Mouse (Mus musculus) heart, postnatal 0 days (tissue): ENCODE results near the gene Acta2. TPM values are rescaled to one million over a fixed set of nuclear protein-coding genes. Genes with fewer than 3 reads are reported as not detected.
A peak's percentile ranks its signal among the peaks of the same experiment; 100 is the strongest.

Experiments used
- ATAC-seq: fragments of 200-750 bp; cut with Nextera tagmentation; 2 replicates; pipeline ENCODE4 v1.8.0; 2017; ENCODE audit warnings: low read depth, moderate number of reproducible peaks, moderate library complexity; ENCODE audit not compliant: insufficient read depth
- DNase-seq: peaks from one replicate; pipeline ENCODE4 v3.0.0-alpha.2; 2016; ENCODE audit warnings: low spot score
- H3K27ac ChIP-seq: fragments of 300-500 bp; sonication (generic); 2 replicates; pipeline ENCODE4 v1.5.1; 2014; ENCODE audit warnings: low read depth, mild to moderate bottlenecking
- H3K27me3 ChIP-seq: fragments of 300-500 bp; sonication (generic); 2 replicates; pipeline ENCODE4 v1.6.1; 2014; ENCODE audit warnings: low read length, mixed read lengths; ENCODE audit not compliant: control insufficient read depth, insufficient read depth
- H3K36me3 ChIP-seq: fragments of 300-500 bp; sonication (generic); replicated peaks from 2 replicates; pipeline ENCODE4 v1.6.1; 2014; ENCODE audit warnings: low read length, mixed read lengths; ENCODE audit not compliant: control insufficient read depth, insufficient read depth
- H3K4me1 ChIP-seq: fragments of 300-500 bp; sonication (generic); 2 replicates; pipeline ENCODE4 v1.6.1; 2014; ENCODE audit warnings: antibody characterized with exemption; ENCODE audit not compliant: control insufficient read depth, insufficient read depth
- H3K4me2 ChIP-seq: fragments of 300-500 bp; sonication (generic); 2 replicates; pipeline ENCODE4 v1.6.1; 2014; ENCODE audit warnings: low read depth, mild to moderate bottlenecking, low read length, moderate library complexity
- H3K4me3 ChIP-seq: fragments of 300-500 bp; sonication (generic); 2 replicates; pipeline ENCODE4 v1.5.1; 2014; ENCODE audit warnings: low read depth, low read length
- H3K9ac ChIP-seq: fragments of 300-500 bp; sonication (generic); replicated peaks from 2 replicates; pipeline ENCODE4 v1.6.1; 2014; ENCODE audit warnings: low read depth, low read length, mixed read lengths
- H3K9me3 ChIP-seq: fragments of 300-500 bp; sonication (generic); replicated peaks from 2 replicates; pipeline ENCODE4 v1.6.1; 2016; ENCODE audit warnings: low read length; ENCODE audit not compliant: control insufficient read depth
- CTCF ChIP-seq: IDR thresholded peaks from 2 replicates; pipeline ENCODE4 v1.5.1; 2016; ENCODE audit warnings: antibody characterized with exemption, control low read depth, low read depth
- EP300 ChIP-seq: IDR thresholded peaks from 2 replicates; pipeline ENCODE4 v1.6.1; 2016; ENCODE audit warnings: antibody characterized with exemption, low read depth
- WGBS: fragments of 180-500 bp; shearing (Covaris S2); extraction: QIAGEN DNeasy Blood & Tissue Kit; methylation state at CpG from one replicate; pipeline ENCODE4 v1.1.7; 2014; 5-methylcytosine and 5-hydroxymethylcytosine counted together
- polyA plus RNA-seq: library from polyadenylated mRNA; unstranded; fragments of >200 nt; fragmentation: Nextera tagmentation; extraction: Ambion mirVana; gene quantifications from 2 replicates; pipeline ENCODE4 v1.2.1, GENCODE M21; 2015
- total RNA-seq: library from RNA; depleted of rRNA; stranded (reverse); fragments of >200 nt; gene quantifications from 2 replicates; pipeline ENCODE4 v1.2.3, GENCODE M21; 2014; ENCODE audit warnings: low replicate concordance; rRNA removed

Gene Acta2
- total and polyA plus RNA-seq, 2 experiments from 2014 or later = 1,307 to 1,327 TPM

- Histone ChIP-seq H3K4me1 (peaks cover 7% of the 10 kb centered on the region; the same call in 1 of the 2 replicates), H3K9ac (peak overlapping the region; percentile 65; the same call in 1 of the 2 replicates), H3K36me3 (no peaks in the 10 kb centered on the region), H3K27ac (no peak overlapping the region), H3K4me3 (peak overlapping the region; percentile 72), H3K4me2 (peak overlapping the region; percentile 83), H3K9me3 (no peaks in the 10 kb centered on the region), H3K27me3 (no peaks in the 10 kb centered on the region)
- DNase-seq = no peak
- TF ChIP-seq CTCF = no peak
- no peak for ATAC-seq
- WGBS = 70% methylated on average over 9 of the region's 9 CpGs
Observed at GRCm38 (mm10) chr19:34193683-34194082, 61.7 kb downstream of the Acta2 start.

- DNase-seq = peak; percentile 36
Observed at GRCm38 (mm10) chr19:34193149-34193548, 62.2 kb downstream of the Acta2 start.

GRCm38 (mm10) chr19:34192008-34192963 is 63.1 kb downstream of the Acta2 start, which contains the start of gene Stambpl1:
Gene Stambpl1, plus strand, starts transcription at chr19:34192229.
- peak within 1 kb of the TSS; percentile 69 for H3K27ac ChIP-seq
- H3K4me3 ChIP-seq = peak within 1 kb of the TSS; percentile 72
- H3K4me1 ChIP-seq = peaks cover 7% of the 10 kb centered on the region; the same call in 1 of the 2 replicates
- ATAC-seq (peak; percentile 85), DNase-seq (peak; percentile 58)
- TF ChIP-seq CTCF (no peak), EP300 (no peak)
- peak within 1 kb of the TSS; percentile 83 for H3K4me2 ChIP-seq
- WGBS = under 1% methylated on average over 58 of the region's 62 CpGs
- no peaks in the 10 kb centered on the region for H3K36me3 ChIP-seq
- H3K9ac ChIP-seq = peak within 1 kb of the TSS; percentile 65
- H3K27me3 ChIP-seq = no peaks in the 10 kb centered on the region
- no peaks in the 10 kb centered on the region for H3K9me3 ChIP-seq

More at GRCm38 (mm10) chr19:34193149-34193548, 62.2 kb downstream of the Acta2 start:
- no peak for ATAC-seq
- H3K9ac ChIP-seq = peak overlapping the region; percentile 65; the same call in 1 of the 2 replicates
- H3K27me3 ChIP-seq = no peaks in the 10 kb centered on the region
- no peaks in the 10 kb centered on the region for H3K36me3 ChIP-seq
- WGBS = 5% methylated on average over 9 of the region's 9 CpGs
- peaks cover 7% of the 10 kb centered on the region; the same call in 1 of the 2 replicates for H3K4me1 ChIP-seq
- no peak overlapping the region for H3K27ac ChIP-seq
- TF ChIP-seq CTCF = no peak
- TF ChIP-seq EP300 = no peak
- peak overlapping the region; percentile 72 for H3K4me3 ChIP-seq
- peak overlapping the region; percentile 83 for H3K4me2 ChIP-seq
- no peaks in the 10 kb centered on the region for H3K9me3 ChIP-seq

GRCm38 (mm10) chr19:34191645-34192007 is 63.8 kb downstream of the Acta2 start:
- peaks cover 7% of the 10 kb centered on the region; the same call in 1 of the 2 replicates for H3K4me1 ChIP-seq
- H3K9ac ChIP-seq = peak overlapping the region; percentile 65; the same call in 1 of the 2 replicates
- H3K4me2 ChIP-seq = peak overlapping the region; percentile 83
- TF ChIP-seq CTCF = no peak
- no peak for TF ChIP-seq EP300
- H3K9me3 ChIP-seq = no peaks in the 10 kb centered on the region
- ATAC-seq = no peak
- H3K4me3 ChIP-seq = peak overlapping the region; percentile 72
- no peak overlapping the region for H3K27ac ChIP-seq
- DNase-seq = no peak
- H3K36me3 ChIP-seq = no peaks in the 10 kb centered on the region
- WGBS = 39% methylated on average over 10 of the region's 10 CpGs
- no peaks in the 10 kb centered on the region for H3K27me3 ChIP-seq

Other genes with a start within 250 kb of the Acta2 start
- not detected in 2 replicates for gene Lipk, start 247.3 kb downstream of the Acta2 start, total RNA-seq
- gene Lipk, start 247.3 kb downstream of the Acta2 start, polyA plus RNA-seq = not detected in 2 replicates
- not detected in 2 replicates for gene Lipn, start 188.2 kb downstream of the Acta2 start, total RNA-seq
- gene Lipn, start 188.2 kb downstream of the Acta2 start, polyA plus RNA-seq = not detected in 2 replicates
- not detected in 2 replicates for gene Lipm, start 154.7 kb downstream of the Acta2 start, total RNA-seq
- gene Lipm, start 154.7 kb downstream of the Acta2 start, polyA plus RNA-seq = not detected in 2 replicates
- 0.34 TPM in 1 of 2 replicates, not detected in the other for gene Ankrd22, start 89.5 kb downstream of the Acta2 start, total RNA-seq
- gene Ankrd22, start 89.5 kb downstream of the Acta2 start, polyA plus RNA-seq = not detected in 2 replicates
- gene Stambpl1, start 63.4 kb downstream of the Acta2 start, total RNA-seq = 9.4 and 9.9 TPM in 2 replicates
- gene Stambpl1, start 63.4 kb downstream of the Acta2 start, polyA plus RNA-seq = 7.2 and 7.4 TPM in 2 replicates
- 1.1 and 3.2 TPM in 2 replicates for gene Fas, start 35.1 kb upstream of the Acta2 start, total RNA-seq
- gene Fas, start 35.1 kb upstream of the Acta2 start, polyA plus RNA-seq = 5.6 and 7.1 TPM in 2 replicates
- gene Ch25h, start 219.6 kb upstream of the Acta2 start, total RNA-seq = 1.5 and 2.7 TPM in 2 replicates
- 0.92 and 1.3 TPM in 2 replicates for gene Ch25h, start 219.6 kb upstream of the Acta2 start, polyA plus RNA-seq